Mouse (Mus musculus) naive thymus-derived CD4-positive, alpha-beta T cell, adult 5 months (primary cell): ENCODE measurements around the gene Rps15. TPM values are rescaled to one million over a fixed set of nuclear protein-coding genes. Genes with fewer than 3 reads are reported as not detected.

Experiments used
- polyA plus RNA-seq: library from polyadenylated mRNA; unstranded; fragments of 100-300 nt; shearing (Covaris generic); gene quantifications from one replicate; pipeline ENCODE4 v1.2.1, GENCODE M21; 2017

Gene Rps15
- polyA plus RNA-seq = 1,047 TPM

GRCm38 (mm10) chr10:80292251-80293146 lies at the start of gene Rps15:
Gene Rps15 (plus strand): TSS chr10:80292453.

GRCm38 (mm10) chr10:80248971-80249640 lies 43.1 kb upstream of the Rps15 start, which contains the start of gene Ndufs7:
Gene Ndufs7 (plus strand): TSS chr10:80249121.

GRCm38 (mm10) chr10:80260642-80261584 lies 31.3 kb upstream of the Rps15 start, which contains the start of the genes Gamt and Dazap1:
Gene Gamt (minus strand): TSS chr10:80261012.
Gene Dazap1 (plus strand): TSS chr10:80261486.

GRCm38 (mm10) chr10:80295618-80296425 lies 3.6 kb downstream of the Rps15 start, which contains the start of gene Apc2:
Gene Apc2 (plus strand): TSS chr10:80295977.

GRCm38 (mm10) chr10:80320340-80320760 lies 28.1 kb downstream of the Rps15 start, which contains the start of gene 2310011J03Rik:
Gene 2310011J03Rik (minus strand): TSS chr10:80320537.

GRCm38 (mm10) chr10:80329273-80330081 lies 37.2 kb downstream of the Rps15 start, which contains the start of the genes Pcsk4 and Reep6:
Gene Pcsk4 (minus strand): TSS chr10:80329498.
Gene Reep6 (plus strand): TSS chr10:80329953.

Other genes starting within 250 kb of the Rps15 start
- 302 TPM for gene Gpx4, start 245.3 kb upstream of the Rps15 start, polyA plus RNA-seq
- gene Sbno2, start 186.9 kb upstream of the Rps15 start, polyA plus RNA-seq = 74.3 TPM
- 60.7 TPM for gene Stk11, start 176.7 kb upstream of the Rps15 start, polyA plus RNA-seq
- gene Atp5d, start 153.8 kb upstream of the Rps15 start, polyA plus RNA-seq = 311 TPM
- gene Cbarp, start 151.6 kb upstream of the Rps15 start, polyA plus RNA-seq = 7.2 TPM
- gene Midn, start 144.2 kb upstream of the Rps15 start, polyA plus RNA-seq = 2.8 TPM
- 325 TPM for gene Cirbp, start 126.5 kb upstream of the Rps15 start, polyA plus RNA-seq
- gene 1600002K03Rik, start 119.5 kb upstream of the Rps15 start, polyA plus RNA-seq = 19.5 TPM
- 0.32 TPM for gene Efna2, start 113.0 kb upstream of the Rps15 start, polyA plus RNA-seq
- gene Mum1, start 66.0 kb upstream of the Rps15 start, polyA plus RNA-seq = 106 TPM
- 171 TPM for gene Ndufs7, start 43.3 kb upstream of the Rps15 start, polyA plus RNA-seq
- not detected for gene Gamt, start 31.4 kb upstream of the Rps15 start, polyA plus RNA-seq
- 91.1 TPM for gene Dazap1, start 31.0 kb upstream of the Rps15 start, polyA plus RNA-seq
- gene Apc2, start 3.5 kb downstream of the Rps15 start, polyA plus RNA-seq = 0.06 TPM
- gene 2310011J03Rik, start 28.1 kb downstream of the Rps15 start, polyA plus RNA-seq = 30.5 TPM
- gene Pcsk4, start 37.0 kb downstream of the Rps15 start, polyA plus RNA-seq = 8.1 TPM
- not detected for gene Reep6, start 37.5 kb downstream of the Rps15 start, polyA plus RNA-seq
- gene Adamtsl5, start 56.0 kb downstream of the Rps15 start, polyA plus RNA-seq = not detected
- not detected for gene Plk5, start 64.0 kb downstream of the Rps15 start, polyA plus RNA-seq
- gene Mex3d, start 95.2 kb downstream of the Rps15 start, polyA plus RNA-seq = 10.9 TPM
- 124 TPM for gene Mbd3, start 107.1 kb downstream of the Rps15 start, polyA plus RNA-seq
- 65.7 TPM for gene Uqcr11, start 114.4 kb downstream of the Rps15 start, polyA plus RNA-seq
- 94.0 TPM for gene Tcf3, start 141.2 kb downstream of the Rps15 start, polyA plus RNA-seq
- not detected for gene Onecut3, start 202.4 kb downstream of the Rps15 start, polyA plus RNA-seq
- not detected for gene Atp8b3, start 246.7 kb downstream of the Rps15 start, polyA plus RNA-seq